Mouse (Mus musculus) neural tube, embryonic 12.5 days (tissue): ENCODE data around the gene Frem1. TPM values are rescaled to one million over a fixed set of nuclear protein-coding genes. Genes with fewer than 3 reads are reported as not detected.

Experiments used
- ATAC-seq: fragments of 200-750 bp; cut with Nextera tagmentation; 2 replicates; pipeline ENCODE4 v1.8.0; 2017; ENCODE audit warnings: low read depth, mild to moderate bottlenecking, moderate TSS enrichment, moderate library complexity; ENCODE audit not compliant: low FRiP score
- H3K27ac ChIP-seq: fragments of 300-500 bp; sonication (generic); 2 replicates; pipeline ENCODE4 v1.5.1; 2016
- H3K27me3 ChIP-seq: fragments of 300-500 bp; sonication (generic); replicated peaks from 2 replicates; pipeline ENCODE4 v1.6.1; 2016; ENCODE audit warnings: mild to moderate bottlenecking
- H3K36me3 ChIP-seq: fragments of 300-500 bp; sonication (generic); 2 replicates; pipeline ENCODE4 v1.6.1; 2016; ENCODE audit warnings: mild to moderate bottlenecking
- H3K4me1 ChIP-seq: fragments of 300-500 bp; sonication (generic); 2 replicates; pipeline ENCODE4 v1.6.1; 2016
- H3K4me2 ChIP-seq: fragments of 300-500 bp; sonication (generic); replicated peaks from 2 replicates; pipeline ENCODE4 v1.6.1; 2016; ENCODE audit warnings: mild to moderate bottlenecking
- H3K4me3 ChIP-seq: fragments of 300-500 bp; sonication (generic); 2 replicates; pipeline ENCODE4 v1.5.1; 2016
- H3K9ac ChIP-seq: fragments of 300-500 bp; sonication (generic); 2 replicates; pipeline ENCODE4 v1.6.1; 2016; ENCODE audit warnings: mild to moderate bottlenecking
- H3K9me3 ChIP-seq: fragments of 300-500 bp; sonication (generic); 2 replicates; pipeline ENCODE4 v1.6.1; 2016; ENCODE audit warnings: mild to moderate bottlenecking
- WGBS: fragments of 180-500 bp; shearing (Covaris S2); methylation state at CpG from one replicate; pipeline ENCODE4 v1.1.7; 2016; 5-methylcytosine and 5-hydroxymethylcytosine counted together
- polyA plus RNA-seq: library from polyadenylated mRNA; unstranded; fragments of >200 nt; fragmentation: Nextera tagmentation; extraction: Ambion mirVana; gene quantifications from 2 replicates; pipeline ENCODE4 v1.2.1, GENCODE M21; 2016

Gene Frem1
- polyA plus RNA-seq, 1 experiment from 2014 or later = 2.5 TPM

DNA sequence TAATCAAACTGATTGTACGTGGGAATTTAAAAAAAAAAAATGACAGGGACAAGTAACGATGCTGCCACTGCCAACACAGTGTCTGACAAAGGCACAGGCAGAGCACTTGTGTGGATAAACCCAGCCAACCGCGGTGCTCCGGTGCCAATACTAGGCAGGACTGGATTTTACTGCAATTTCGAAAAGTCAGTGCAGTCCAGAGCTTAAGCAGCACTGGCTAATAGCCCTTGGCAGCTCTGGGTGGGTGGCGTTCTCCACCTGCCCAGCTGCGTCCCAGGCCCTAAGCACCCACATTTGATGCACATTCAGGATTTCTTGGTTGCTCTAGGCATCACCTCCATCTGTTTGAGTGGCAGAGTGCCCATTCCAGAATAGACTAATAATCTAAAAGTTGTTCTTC lies 188.8 kb downstream of the Frem1 start:
- H3K4me2 ChIP-seq = no peak overlapping the region
- WGBS = 90% methylated on average over 8 of the region's 8 CpGs
- no peaks in the 10 kb centered on the region for H3K36me3 ChIP-seq
- no peak overlapping the region for H3K9ac ChIP-seq
- peaks cover 5% of the 10 kb centered on the region; the same call in 1 of the 2 replicates for H3K4me1 ChIP-seq
- H3K27me3 ChIP-seq = no peaks in the 10 kb centered on the region
- no peaks in the 10 kb centered on the region for H3K9me3 ChIP-seq
- H3K4me3 ChIP-seq = no peak overlapping the region
- no peak for ATAC-seq
- H3K27ac ChIP-seq = no peak overlapping the region

DNA sequence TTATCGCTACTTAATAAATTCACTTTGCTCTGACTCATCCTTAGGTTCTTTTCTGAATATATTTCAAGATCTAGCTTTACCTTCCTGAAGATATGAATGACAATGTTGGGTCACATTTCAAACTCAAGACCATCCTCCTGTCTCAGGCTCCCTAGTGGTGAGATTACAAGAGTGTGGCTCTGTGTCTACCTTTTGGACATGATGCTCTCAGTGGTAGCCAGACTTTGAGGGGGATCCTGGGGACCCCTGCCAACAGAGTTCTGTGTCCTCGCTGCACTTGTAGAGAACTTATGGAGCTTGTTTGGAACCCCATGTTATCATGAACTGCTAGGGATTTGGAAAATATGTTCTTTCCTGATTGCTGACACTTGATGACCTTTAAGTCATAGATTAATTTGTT lies 190.7 kb downstream of the Frem1 start:
- H3K9ac ChIP-seq = no peak overlapping the region
- no peak overlapping the region for H3K4me3 ChIP-seq
- peaks cover 6% of the 10 kb centered on the region; the same call in 1 of the 2 replicates for H3K4me1 ChIP-seq
- H3K27me3 ChIP-seq = no peaks in the 10 kb centered on the region
- no peak overlapping the region for H3K4me2 ChIP-seq
- H3K36me3 ChIP-seq = no peaks in the 10 kb centered on the region
- H3K9me3 ChIP-seq = no peaks in the 10 kb centered on the region
- no peak for ATAC-seq
- WGBS = 94% methylated on average over 2 of the region's 2 CpGs
- no peak overlapping the region for H3K27ac ChIP-seq

DNA sequence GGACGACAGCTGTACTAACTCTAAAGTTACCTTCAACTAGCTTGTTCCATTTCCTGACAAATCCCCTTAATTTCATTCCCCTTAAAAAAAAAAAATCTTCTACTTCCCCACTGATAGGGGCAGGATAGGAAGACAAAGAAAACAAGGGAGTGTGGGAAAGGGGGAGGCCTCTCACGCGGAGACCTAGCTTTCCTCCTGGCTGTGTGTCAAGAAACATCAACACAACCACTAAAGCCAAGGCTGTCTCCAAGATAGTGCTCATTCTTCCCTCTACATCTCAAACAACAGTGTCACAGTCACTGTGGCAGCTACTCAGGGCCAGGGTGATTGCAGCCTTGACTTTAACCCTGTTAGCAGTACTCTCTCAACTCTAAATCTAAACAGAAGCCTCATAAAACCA lies 191.6 kb downstream of the Frem1 start:
- no peak overlapping the region for H3K4me2 ChIP-seq
- H3K9ac ChIP-seq = no peak overlapping the region
- no peaks in the 10 kb centered on the region for H3K36me3 ChIP-seq
- peaks cover 6% of the 10 kb centered on the region; the same call in 1 of the 2 replicates for H3K4me1 ChIP-seq
- H3K4me3 ChIP-seq = no peak overlapping the region
- H3K9me3 ChIP-seq = no peaks in the 10 kb centered on the region
- WGBS = 51% methylated on average over 3 of the region's 3 CpGs
- ATAC-seq = no peak
- H3K27ac ChIP-seq = no peak overlapping the region
- no peaks in the 10 kb centered on the region for H3K27me3 ChIP-seq

DNA sequence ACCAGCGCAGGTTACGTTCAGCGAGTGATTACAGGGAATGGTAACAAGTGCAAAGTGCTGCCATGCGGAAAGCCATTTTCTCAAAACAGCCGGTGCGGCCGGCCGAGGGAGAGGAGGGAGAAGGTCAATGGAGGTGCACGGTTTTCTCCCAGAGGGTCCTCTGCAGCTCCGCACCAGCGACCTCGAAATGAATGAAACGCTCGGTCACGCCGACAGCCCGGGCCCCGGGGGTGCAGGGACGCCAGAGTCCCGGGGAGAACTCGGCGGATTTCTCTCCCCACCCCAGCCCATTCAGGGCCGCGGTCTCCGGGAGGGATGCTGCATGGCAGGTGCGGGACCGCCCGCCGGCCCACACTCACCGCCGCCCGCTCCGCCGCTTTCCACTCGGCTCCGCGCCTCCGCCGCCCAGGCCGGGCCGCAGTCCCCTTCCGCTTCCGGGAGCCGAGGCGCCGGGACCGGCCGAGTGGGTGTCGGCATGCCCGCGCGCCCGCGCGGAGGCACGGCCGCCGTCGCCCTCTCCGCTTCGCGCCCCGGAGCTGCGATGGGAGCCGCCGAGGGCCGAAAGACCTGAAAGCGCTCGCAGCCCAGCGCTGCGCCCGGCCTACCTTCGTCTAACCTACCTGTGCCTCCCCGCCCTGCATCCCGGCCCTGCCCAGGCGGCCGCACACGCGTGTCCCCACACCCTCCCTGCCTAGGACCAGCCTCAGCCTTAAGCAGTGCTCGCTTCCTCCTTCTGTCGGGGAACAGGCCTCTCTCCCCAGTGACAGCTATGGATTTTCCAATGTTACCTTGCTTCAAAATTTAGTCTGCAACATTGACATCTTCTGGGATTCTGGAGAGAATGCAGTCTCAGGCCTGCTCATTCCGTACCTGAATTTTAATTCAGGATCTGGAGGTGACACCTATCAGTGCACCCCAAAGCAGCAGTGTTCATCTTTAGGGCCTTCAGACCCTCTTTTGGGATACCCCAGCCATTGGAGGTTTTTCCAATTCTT lies 192.7 kb downstream of the Frem1 start, which contains the start of gene Zdhhc21:
Gene Zdhhc21, minus strand, starts transcription at position 828 of the 995 bp plus-strand sequence.
- Histone ChIP-seq H3K9me3 (no peaks in the 10 kb centered on the region), H3K27ac (peak within 1 kb of the TSS; percentile 77), H3K27me3 (no peaks in the 10 kb centered on the region), H3K4me1 (peaks cover 6% of the 10 kb centered on the region; the same call in 1 of the 2 replicates), H3K36me3 (no peaks in the 10 kb centered on the region), H3K9ac (peak within 1 kb of the TSS; percentile 91), H3K4me3 (peak within 1 kb of the TSS; percentile 74), H3K4me2 (peak within 1 kb of the TSS; percentile 81)
- peak; percentile 92 for ATAC-seq
- under 1% methylated on average over 79 of the region's 82 CpGs for WGBS

DNA sequence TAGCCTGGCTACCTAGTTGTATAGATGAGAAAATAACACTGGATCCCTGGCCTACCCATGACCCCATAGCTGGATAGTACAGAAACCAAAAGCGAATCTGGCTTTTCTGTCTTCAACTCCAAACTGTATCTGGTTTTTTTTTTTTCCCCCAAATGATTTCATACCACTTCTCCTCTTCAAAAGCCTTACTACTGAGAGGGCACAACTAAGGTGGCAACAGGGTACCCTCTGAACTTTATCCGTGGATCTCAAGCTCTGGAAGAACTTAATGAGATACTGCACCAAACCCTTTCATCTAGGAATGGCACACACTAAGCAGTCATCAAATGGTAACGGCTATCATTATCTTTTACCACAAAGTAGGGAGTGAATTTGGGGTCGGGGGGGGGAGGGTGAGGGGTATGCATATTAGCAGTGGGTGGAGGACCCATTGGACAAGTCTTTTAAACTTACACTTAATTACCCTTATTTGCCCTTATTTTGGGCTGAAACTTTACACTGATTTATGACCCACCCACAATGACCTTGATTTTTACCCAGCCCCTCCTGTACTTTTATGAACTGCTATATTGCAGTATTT lies 193.6 kb downstream of the Frem1 start:
- ATAC-seq = peak; percentile 28
- no peaks in the 10 kb centered on the region for H3K36me3 ChIP-seq
- H3K4me3 ChIP-seq = peak overlapping the region; percentile 74
- WGBS = 25% methylated on average over 4 of the region's 4 CpGs
- H3K27ac ChIP-seq = no peak overlapping the region
- H3K9me3 ChIP-seq = no peaks in the 10 kb centered on the region
- H3K4me1 ChIP-seq = peaks cover 6% of the 10 kb centered on the region; the same call in 1 of the 2 replicates
- peak overlapping the region; percentile 91 for H3K9ac ChIP-seq
- H3K4me2 ChIP-seq = peak overlapping the region; percentile 81
- no peaks in the 10 kb centered on the region for H3K27me3 ChIP-seq

GRCm38 (mm10) chr4:82856986-82857385 lies 195.2 kb downstream of the Frem1 start:
- Histone ChIP-seq H3K4me1 (peaks cover 6% of the 10 kb centered on the region; the same call in 1 of the 2 replicates), H3K36me3 (no peaks in the 10 kb centered on the region), H3K4me3 (no peak overlapping the region), H3K27me3 (no peaks in the 10 kb centered on the region), H3K9ac (no peak overlapping the region), H3K9me3 (no peaks in the 10 kb centered on the region), H3K27ac (no peak overlapping the region), H3K4me2 (no peak overlapping the region)
- ATAC-seq = no peak
- WGBS = 93% methylated on average over 3 of the region's 3 CpGs

GRCm38 (mm10) chr4:82853809-82854208 lies 198.3 kb downstream of the Frem1 start:
- Histone ChIP-seq H3K27me3 (no peaks in the 10 kb centered on the region), H3K4me1 (peaks cover 6% of the 10 kb centered on the region), H3K27ac (no peak overlapping the region), H3K36me3 (no peaks in the 10 kb centered on the region), H3K9me3 (no peaks in the 10 kb centered on the region), H3K4me3 (no peak overlapping the region), H3K9ac (no peak overlapping the region), H3K4me2 (no peak overlapping the region)
- no peak for ATAC-seq
- WGBS = 92% methylated on average over 2 of the region's 2 CpGs

DNA sequence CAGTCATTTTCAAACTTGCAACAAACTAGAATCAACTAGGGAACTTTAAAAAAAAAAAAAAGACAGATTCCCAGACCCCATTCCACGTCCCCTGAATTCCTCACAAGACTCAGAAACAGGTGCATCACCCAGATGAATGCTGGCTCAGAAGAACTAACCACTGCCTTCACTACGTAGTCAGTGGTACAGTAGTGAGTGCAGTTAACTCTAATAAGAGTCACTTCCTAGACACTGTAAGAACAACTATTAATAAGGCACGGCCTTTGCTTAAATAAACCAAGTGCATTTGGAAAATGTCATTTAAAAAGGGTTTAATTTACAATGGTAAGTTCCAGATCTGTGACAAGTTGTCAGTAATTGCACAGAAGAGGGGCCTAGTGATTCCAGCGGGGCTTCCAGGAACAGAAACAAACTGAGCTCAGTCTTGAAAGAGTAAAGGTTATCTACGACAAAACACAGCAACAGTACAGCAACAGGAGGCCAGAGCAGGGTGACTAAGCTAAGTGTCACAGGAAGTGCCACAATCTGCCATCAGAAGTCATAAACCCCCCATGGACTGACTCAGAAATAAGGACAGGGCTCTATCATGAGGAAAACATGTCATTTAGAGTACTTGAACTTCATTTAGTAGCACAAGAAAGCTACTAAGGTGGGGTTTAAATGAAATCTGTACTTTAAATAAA lies 203.4 kb downstream of the Frem1 start:
- Histone ChIP-seq H3K4me2 (no peak overlapping the region), H3K27ac (no peak overlapping the region), H3K36me3 (peaks cover 2% of the 10 kb centered on the region; the same call in 1 of the 2 replicates), H3K9ac (no peak overlapping the region), H3K4me1 (no peaks in the 10 kb centered on the region; the same call in 1 of the 2 replicates), H3K4me3 (no peak overlapping the region), H3K9me3 (no peaks in the 10 kb centered on the region), H3K27me3 (no peaks in the 10 kb centered on the region)
- ATAC-seq = no peak
- 48% methylated on average over 5 of the region's 5 CpGs for WGBS

Other genes with a start within 250 kb of the Frem1 start
- 14.4 and 17.2 TPM in 2 replicates for gene Zdhhc21, start 192.4 kb downstream of the Frem1 start, polyA plus RNA-seq
- 0.18 TPM in 1 of 2 replicates, not detected in the other for gene Cer1, start 167.2 kb downstream of the Frem1 start, polyA plus RNA-seq